Mouse (Mus musculus) midbrain, embryonic 13.5 days (tissue): ENCODE data around the gene Txndc2. TPM values are rescaled to one million over a fixed set of nuclear protein-coding genes. Genes with fewer than 3 reads are reported as not detected.

Source experiments
- ATAC-seq: fragments of 200-750 bp; cut with Nextera tagmentation; 2 replicates; pipeline ENCODE4 v1.8.0; 2017; ENCODE audit warnings: mild to moderate bottlenecking, moderate TSS enrichment, moderate library complexity
- H3K27ac ChIP-seq: fragments of 300-500 bp; sonication (generic); 2 replicates; pipeline ENCODE4 v1.5.1; 2015; ENCODE audit warnings: inconsistent platforms, mild to moderate bottlenecking, moderate library complexity
- H3K27me3 ChIP-seq: fragments of 300-500 bp; sonication (generic); 2 replicates; pipeline ENCODE4 v1.6.1; 2015; ENCODE audit warnings: mild to moderate bottlenecking, inconsistent platforms
- H3K36me3 ChIP-seq: fragments of 300-500 bp; sonication (generic); 2 replicates; pipeline ENCODE4 v1.6.1; 2015; ENCODE audit warnings: mild to moderate bottlenecking, inconsistent platforms
- H3K4me1 ChIP-seq: fragments of 300-500 bp; sonication (generic); replicated peaks from 2 replicates; pipeline ENCODE4 v1.6.1; 2015; ENCODE audit warnings: inconsistent platforms
- H3K4me2 ChIP-seq: fragments of 300-500 bp; sonication (generic); replicated peaks from 2 replicates; pipeline ENCODE4 v1.6.1; 2015; ENCODE audit warnings: moderate library complexity, mild to moderate bottlenecking, inconsistent platforms
- H3K4me3 ChIP-seq: fragments of 300-500 bp; sonication (generic); replicated peaks from 2 replicates; pipeline ENCODE4 v1.5.1; 2015; ENCODE audit warnings: mild to moderate bottlenecking, inconsistent platforms
- H3K9ac ChIP-seq: fragments of 300-500 bp; sonication (generic); replicated peaks from 2 replicates; pipeline ENCODE4 v1.6.1; 2015; ENCODE audit warnings: mild to moderate bottlenecking, inconsistent platforms
- H3K9me3 ChIP-seq: fragments of 300-500 bp; sonication (generic); 2 replicates; pipeline ENCODE4 v1.6.1; 2016; ENCODE audit warnings: mild to moderate bottlenecking, inconsistent platforms
- WGBS: fragments of 180-500 bp; shearing (Covaris S2); methylation state at CpG from one replicate; pipeline ENCODE4 v1.1.7; 2015; 5-methylcytosine and 5-hydroxymethylcytosine counted together
- polyA plus RNA-seq: library from polyadenylated mRNA; unstranded; fragments of >200 nt; fragmentation: Nextera tagmentation; extraction: Ambion mirVana; gene quantifications from 2 replicates; pipeline ENCODE4 v1.2.1, GENCODE M21; 2015

Gene Txndc2
- 0.26 TPM in 1 of 2 replicates, not detected in the other for polyA plus RNA-seq

GRCm38 (mm10) chr17:65641734-65642218, at the start of gene Txndc2:
Gene Txndc2, minus strand, starts transcription at chr17:65642168.
- Histone ChIP-seq H3K4me3 (no peak within 1 kb of the TSS), H3K4me1 (peaks cover 18% of the 10 kb centered on the region), H3K4me2 (no peak within 1 kb of the TSS; the same call in 1 of the 2 replicates), H3K27ac (peak within 1 kb of the TSS; percentile 67), H3K27me3 (no peaks in the 10 kb centered on the region), H3K36me3 (no peaks in the 10 kb centered on the region), H3K9me3 (no peaks in the 10 kb centered on the region), H3K9ac (no peak within 1 kb of the TSS)
- no peak for ATAC-seq
- WGBS = 90% methylated on average over 11 of the region's 11 CpGs

- no peak overlapping the region for H3K27ac ChIP-seq
- no peaks in the 10 kb centered on the region for H3K27me3 ChIP-seq
- H3K9ac ChIP-seq = no peak overlapping the region
- WGBS = 89% methylated on average over 2 of the region's 2 CpGs
- no peak for ATAC-seq
- no peak overlapping the region for H3K4me2 ChIP-seq
- H3K9me3 ChIP-seq = no peaks in the 10 kb centered on the region
- no peak overlapping the region for H3K4me3 ChIP-seq
- H3K4me1 ChIP-seq = 0 out of 2 replicates have a peak, but pooled peaks cover 5% of the 10 kb centered on the region
- H3K36me3 ChIP-seq = no peaks in the 10 kb centered on the region
Measured at GRCm38 (mm10) chr17:65683731-65684130, 41.8 kb upstream of the Txndc2 start.

GRCm38 (mm10) chr17:65683316-65683715, 41.3 kb upstream of the Txndc2 start:
- Histone ChIP-seq H3K36me3 (no peaks in the 10 kb centered on the region), H3K4me2 (no peak overlapping the region), H3K9ac (no peak overlapping the region), H3K27ac (no peak overlapping the region), H3K4me3 (no peak overlapping the region), H3K9me3 (no peaks in the 10 kb centered on the region), H3K4me1 (0 out of 2 replicates have a peak, but pooled peaks cover 5% of the 10 kb centered on the region), H3K27me3 (no peaks in the 10 kb centered on the region)
- WGBS = 91% methylated on average over 3 of the region's 3 CpGs
- ATAC-seq = no peak

GRCm38 (mm10) chr17:65682071-65682680, 40.2 kb upstream of the Txndc2 start:
- Histone ChIP-seq H3K36me3 (no peaks in the 10 kb centered on the region), H3K4me3 (no peak overlapping the region), H3K4me1 (0 out of 2 replicates have a peak, but pooled peaks cover 5% of the 10 kb centered on the region), H3K4me2 (no peak overlapping the region), H3K9me3 (no peaks in the 10 kb centered on the region), H3K9ac (no peak overlapping the region), H3K27me3 (no peaks in the 10 kb centered on the region), H3K27ac (no peak overlapping the region)
- ATAC-seq = no peak
- 81% methylated on average over 5 of the region's 5 CpGs for WGBS

GRCm38 (mm10) chr17:65681516-65681915, 39.5 kb upstream of the Txndc2 start:
- Histone ChIP-seq H3K36me3 (no peaks in the 10 kb centered on the region), H3K4me2 (no peak overlapping the region), H3K4me1 (0 out of 2 replicates have a peak, but pooled peaks cover 5% of the 10 kb centered on the region), H3K4me3 (no peak overlapping the region), H3K27ac (no peak overlapping the region), H3K9ac (no peak overlapping the region), H3K9me3 (no peaks in the 10 kb centered on the region), H3K27me3 (no peaks in the 10 kb centered on the region)
- ATAC-seq = no peak
- WGBS = 86% methylated on average over 6 of the region's 6 CpGs

GRCm38 (mm10) chr17:65680801-65681412, 38.9 kb upstream of the Txndc2 start:
- Histone ChIP-seq H3K27me3 (no peaks in the 10 kb centered on the region), H3K9me3 (no peaks in the 10 kb centered on the region), H3K4me3 (no peak overlapping the region), H3K36me3 (no peaks in the 10 kb centered on the region), H3K4me1 (0 out of 2 replicates have a peak, but pooled peaks cover 5% of the 10 kb centered on the region), H3K9ac (no peak overlapping the region), H3K27ac (no peak overlapping the region), H3K4me2 (no peak overlapping the region)
- ATAC-seq = no peak
- 86% methylated on average over 2 of the region's 2 CpGs for WGBS

- H3K4me3 ChIP-seq = no peak overlapping the region
- 83% methylated on average over 14 of the region's 14 CpGs for WGBS
- H3K9ac ChIP-seq = no peak overlapping the region
- H3K9me3 ChIP-seq = no peaks in the 10 kb centered on the region
- no peak overlapping the region for H3K27ac ChIP-seq
- H3K27me3 ChIP-seq = no peaks in the 10 kb centered on the region
- H3K36me3 ChIP-seq = no peaks in the 10 kb centered on the region
- no peak for ATAC-seq
- H3K4me2 ChIP-seq = no peak overlapping the region
- 0 out of 2 replicates have a peak, but pooled peaks cover 5% of the 10 kb centered on the region for H3K4me1 ChIP-seq
Measured at GRCm38 (mm10) chr17:65679806-65680446, 38.0 kb upstream of the Txndc2 start.

GRCm38 (mm10) chr17:65677742-65678141, 35.8 kb upstream of the Txndc2 start:
- 94% methylated on average over 1 of the region's 1 CpGs for WGBS
- Histone ChIP-seq H3K27me3 (no peaks in the 10 kb centered on the region), H3K36me3 (0 out of 2 replicates have a peak, but pooled peaks cover 7% of the 10 kb centered on the region), H3K9me3 (no peaks in the 10 kb centered on the region), H3K4me1 (0 out of 2 replicates have a peak, but pooled peaks cover 5% of the 10 kb centered on the region), H3K9ac (no peak overlapping the region), H3K4me2 (no peak overlapping the region), H3K27ac (no peak overlapping the region), H3K4me3 (no peak overlapping the region)
- no peak for ATAC-seq

- Histone ChIP-seq H3K9me3 (no peaks in the 10 kb centered on the region), H3K4me2 (no peak overlapping the region), H3K4me3 (no peak overlapping the region), H3K36me3 (0 out of 2 replicates have a peak, but pooled peaks cover 8% of the 10 kb centered on the region), H3K27ac (no peak overlapping the region), H3K27me3 (no peaks in the 10 kb centered on the region), H3K9ac (no peak overlapping the region), H3K4me1 (no peaks in the 10 kb centered on the region)
- no peak for ATAC-seq
- WGBS = 95% methylated on average over 8 of the region's 8 CpGs
Measured at GRCm38 (mm10) chr17:65676536-65676935, 34.6 kb upstream of the Txndc2 start.

GRCm38 (mm10) chr17:65675985-65676384, 34.0 kb upstream of the Txndc2 start:
- no peak overlapping the region for H3K27ac ChIP-seq
- 0 out of 2 replicates have a peak, but pooled peaks cover 8% of the 10 kb centered on the region for H3K36me3 ChIP-seq
- no peak for ATAC-seq
- no peak overlapping the region for H3K4me3 ChIP-seq
- H3K4me2 ChIP-seq = no peak overlapping the region
- no peaks in the 10 kb centered on the region for H3K9me3 ChIP-seq
- no peaks in the 10 kb centered on the region for H3K27me3 ChIP-seq
- H3K9ac ChIP-seq = no peak overlapping the region
- no peaks in the 10 kb centered on the region for H3K4me1 ChIP-seq
- WGBS = 82% methylated on average over 3 of the region's 3 CpGs

GRCm38 (mm10) chr17:65674710-65675171, 32.8 kb upstream of the Txndc2 start:
- no peaks in the 10 kb centered on the region for H3K27me3 ChIP-seq
- no peak overlapping the region for H3K9ac ChIP-seq
- H3K36me3 ChIP-seq = 0 out of 2 replicates have a peak, but pooled peaks cover 8% of the 10 kb centered on the region
- H3K27ac ChIP-seq = no peak overlapping the region
- H3K4me2 ChIP-seq = no peak overlapping the region
- H3K4me3 ChIP-seq = no peak overlapping the region
- H3K4me1 ChIP-seq = no peaks in the 10 kb centered on the region
- whole genome bisulfite sequencing = 41% methylated on average over 1 of the region's 1 CpGs
- no peaks in the 10 kb centered on the region for H3K9me3 ChIP-seq
- ATAC-seq = no peak

- H3K4me2 ChIP-seq = no peak overlapping the region
- H3K4me1 ChIP-seq = no peaks in the 10 kb centered on the region
- no peak overlapping the region for H3K27ac ChIP-seq
- 0 out of 2 replicates have a peak, but pooled peaks cover 8% of the 10 kb centered on the region for H3K36me3 ChIP-seq
- no peaks in the 10 kb centered on the region for H3K9me3 ChIP-seq
- H3K27me3 ChIP-seq = no peaks in the 10 kb centered on the region
- WGBS = 94% methylated on average over 7 of the region's 7 CpGs
- H3K9ac ChIP-seq = no peak overlapping the region
- ATAC-seq = no peak
- no peak overlapping the region for H3K4me3 ChIP-seq
Measured at GRCm38 (mm10) chr17:65672926-65673325, 31.0 kb upstream of the Txndc2 start.
